Mouse (Mus musculus): ENCODE results near the gene Olfr859. TPM values are rescaled to one million over a fixed set of nuclear protein-coding genes. Genes with fewer than 3 reads are reported as not detected.
"Not testable (repeated sequence)": the region's sequence is repeated elsewhere in the genome, so short reads cannot be mapped to it uniquely, and the experiment has no call there.

Gene Olfr859
- total RNA-seq (2014; rRNA removed) (0.11 TPM in 1 of 2 replicates, not detected in the other), polyA plus RNA-seq (2015; fragmentation: Nextera tagmentation; extraction: Ambion mirVana) (not detected in 2 replicates)

GRCm38 (mm10) chr9:19804606-19805005 is at the start of gene Olfr859:
Olfr859 (plus strand) TSS chr9:19804906.
- H3K4me3 ChIP-seq (ENCODE audit: low read depth, low read length) = not testable (repeated sequence)

GRCm38 (mm10) chr9:19769136-19769535 is 35.6 kb upstream of the Olfr859 start:
- Histone ChIP-seq H3K27me3 (ENCODE audit: insufficient read depth, low read length) (no peaks in the 10 kb centered on the region), H3K4me3 (ENCODE audit: low read depth, low read length) (no peak overlapping the region), H3K27ac (ENCODE audit: low read depth, low read length) (no peak overlapping the region), H3K9ac (replicated peaks; ENCODE audit: low read length, poor library complexity, severe bottlenecking) (no peak overlapping the region), H3K36me3 (ENCODE audit: insufficient read depth, low read length) (no peaks in the 10 kb centered on the region), H3K4me1 (ENCODE audit: insufficient read depth, low read length) (no peaks in the 10 kb centered on the region), H3K9me3 (ENCODE audit: low read length) (peaks cover 39% of the 10 kb centered on the region; the same call in 1 of the 2 replicates), H3K4me2 (ENCODE audit: low read depth, low read length, poor library complexity, severe bottlenecking) (no peak overlapping the region)
- ATAC-seq (ENCODE audit: low FRiP score) (no peak), DNase-seq (ENCODE audit: low spot score) (no peak)
- WGBS = 85% methylated on average over 14 of the region's 14 CpGs
- TF ChIP-seq CTCF (IDR thresholded peaks at IDR 0.05) = no peak

More at GRCm38 (mm10) chr9:19804606-19805005, at the start of gene Olfr859:
- ATAC-seq (ENCODE audit: low FRiP score); H3K4me2 ChIP-seq (ENCODE audit: low read depth, low read length, poor library complexity, severe bottlenecking); H3K4me1 ChIP-seq (ENCODE audit: insufficient read depth, low read length); H3K9ac ChIP-seq (replicated peaks; ENCODE audit: low read length, poor library complexity, severe bottlenecking); DNase-seq (ENCODE audit: low spot score); H3K27ac ChIP-seq (ENCODE audit: low read depth, low read length); H3K36me3 ChIP-seq (ENCODE audit: insufficient read depth, low read length); H3K9me3 ChIP-seq (ENCODE audit: low read length); H3K27me3 ChIP-seq (ENCODE audit: insufficient read depth, low read length): not testable (repeated sequence)
- WGBS = 63% methylated on average over 1 of the region's 1 CpGs

GRCm38 (mm10) chr9:19769701-19770100 is 35.0 kb upstream of the Olfr859 start:
- DNase-seq (ENCODE audit: low spot score) = no peak
- no peak overlapping the region for H3K4me2 ChIP-seq (ENCODE audit: low read depth, low read length, poor library complexity, severe bottlenecking)
- no peak for ATAC-seq (ENCODE audit: low FRiP score)
- no peak overlapping the region for H3K4me3 ChIP-seq (ENCODE audit: low read depth, low read length)
- H3K27ac ChIP-seq (ENCODE audit: low read depth, low read length) = no peak overlapping the region
- WGBS = 94% methylated on average over 14 of the region's 14 CpGs
- peaks cover 37% of the 10 kb centered on the region; the same call in 1 of the 2 replicates for H3K9me3 ChIP-seq (ENCODE audit: low read length)
- TF ChIP-seq CTCF (IDR thresholded peaks at IDR 0.05) = no peak
- H3K9ac ChIP-seq (replicated peaks; ENCODE audit: low read length, poor library complexity, severe bottlenecking) = no peak overlapping the region
- H3K27me3 ChIP-seq (ENCODE audit: insufficient read depth, low read length) = no peaks in the 10 kb centered on the region
- H3K36me3 ChIP-seq (ENCODE audit: insufficient read depth, low read length) = no peaks in the 10 kb centered on the region
- H3K4me1 ChIP-seq (ENCODE audit: insufficient read depth, low read length) = no peaks in the 10 kb centered on the region

- no peaks in the 10 kb centered on the region for H3K4me1 ChIP-seq (ENCODE audit: insufficient read depth, low read length)
- H3K36me3 ChIP-seq (ENCODE audit: insufficient read depth, low read length) = no peaks in the 10 kb centered on the region
- no peak within 1 kb of the TSS for H3K27ac ChIP-seq (ENCODE audit: low read depth, low read length)
- peaks cover 1% of the 10 kb centered on the region; the same call in 1 of the 2 replicates for H3K9me3 ChIP-seq (ENCODE audit: low read length)
- H3K4me3 ChIP-seq (ENCODE audit: low read depth, low read length) = no peak within 1 kb of the TSS
- ATAC-seq (ENCODE audit: low FRiP score) (no peak), DNase-seq (ENCODE audit: low spot score) (no peak)
- no peak for TF ChIP-seq CTCF (IDR thresholded peaks at IDR 0.05)
- H3K9ac ChIP-seq (replicated peaks; ENCODE audit: low read length, poor library complexity, severe bottlenecking) = no peak within 1 kb of the TSS
- H3K4me2 ChIP-seq (ENCODE audit: low read depth, low read length, poor library complexity, severe bottlenecking) = no peak within 1 kb of the TSS
- no peaks in the 10 kb centered on the region for H3K27me3 ChIP-seq (ENCODE audit: insufficient read depth, low read length)
Observed at GRCm38 (mm10) chr9:19779983-19780382, 24.7 kb upstream of the Olfr859 start, which contains the start of gene Olfr58. Olfr58 (plus strand) TSS chr9:19780283.

GRCm38 (mm10) chr9:19803000-19803399 is 1.7 kb upstream of the Olfr859 start:
- H3K27me3 ChIP-seq (ENCODE audit: insufficient read depth, low read length) = no peaks in the 10 kb centered on the region
- TF ChIP-seq CTCF (IDR thresholded peaks at IDR 0.05) = no peak
- 77% methylated on average over 1 of the region's 1 CpGs for WGBS
- H3K9me3 ChIP-seq (ENCODE audit: low read length) = no peaks in the 10 kb centered on the region
- ATAC-seq (ENCODE audit: low FRiP score) (no peak), DNase-seq (ENCODE audit: low spot score) (no peak)
- no peak overlapping the region for H3K4me3 ChIP-seq (ENCODE audit: low read depth, low read length)
- no peak overlapping the region for H3K4me2 ChIP-seq (ENCODE audit: low read depth, low read length, poor library complexity, severe bottlenecking)
- no peak overlapping the region for H3K27ac ChIP-seq (ENCODE audit: low read depth, low read length)
- no peak overlapping the region for H3K9ac ChIP-seq (replicated peaks; ENCODE audit: low read length, poor library complexity, severe bottlenecking)
- H3K36me3 ChIP-seq (ENCODE audit: insufficient read depth, low read length) = no peaks in the 10 kb centered on the region
- H3K4me1 ChIP-seq (ENCODE audit: insufficient read depth, low read length) = no peaks in the 10 kb centered on the region

- peaks cover 7% of the 10 kb centered on the region; the same call in 1 of the 2 replicates for H3K9me3 ChIP-seq (ENCODE audit: low read length)
- H3K4me3 ChIP-seq (ENCODE audit: low read depth, low read length) = no peak within 1 kb of the TSS
- WGBS = 72% methylated on average over 1 of the region's 1 CpGs
- DNase-seq (ENCODE audit: low spot score) (no peak), ATAC-seq (ENCODE audit: low FRiP score) (no peak)
- H3K27ac ChIP-seq (ENCODE audit: low read depth, low read length) = no peak within 1 kb of the TSS
- TF ChIP-seq CTCF (IDR thresholded peaks at IDR 0.05) = no peak
- H3K36me3 ChIP-seq (ENCODE audit: insufficient read depth, low read length) = no peaks in the 10 kb centered on the region
- no peak within 1 kb of the TSS for H3K9ac ChIP-seq (replicated peaks; ENCODE audit: low read length, poor library complexity, severe bottlenecking)
- no peaks in the 10 kb centered on the region for H3K27me3 ChIP-seq (ENCODE audit: insufficient read depth, low read length)
- H3K4me1 ChIP-seq (ENCODE audit: insufficient read depth, low read length) = no peaks in the 10 kb centered on the region
- H3K4me2 ChIP-seq (ENCODE audit: low read depth, low read length, poor library complexity, severe bottlenecking) = no peak within 1 kb of the TSS
Observed at GRCm38 (mm10) chr9:19849647-19850046, 44.9 kb downstream of the Olfr859 start, which contains the start of gene Olfr860. Olfr860 (minus strand) TSS chr9:19849747.

Other genes starting within 250 kb of the Olfr859 start
- not detected in 2 replicates for gene Olfr854, start 237.5 kb upstream of the Olfr859 start, total RNA-seq (2014; rRNA removed)
- not detected in 2 replicates for gene Olfr854, start 237.5 kb upstream of the Olfr859 start, polyA plus RNA-seq (2015; fragmentation: Nextera tagmentation; extraction: Ambion mirVana)
- not detected in 2 replicates for gene Olfr855, start 222.3 kb upstream of the Olfr859 start, total RNA-seq (2014; rRNA removed)
- gene Olfr855, start 222.3 kb upstream of the Olfr859 start, polyA plus RNA-seq (2015; fragmentation: Nextera tagmentation; extraction: Ambion mirVana) = not detected in 2 replicates
- gene Zfp317, start 182.8 kb upstream of the Olfr859 start, total RNA-seq (2014; rRNA removed) = 40.3 and 54.4 TPM in 2 replicates
- gene Zfp317, start 182.8 kb upstream of the Olfr859 start, polyA plus RNA-seq (2015; fragmentation: Nextera tagmentation; extraction: Ambion mirVana) = 22.1 and 22.9 TPM in 2 replicates
- not detected in 2 replicates for gene Olfr857, start 95.5 kb upstream of the Olfr859 start, total RNA-seq (2014; rRNA removed)
- not detected in 2 replicates for gene Olfr857, start 95.5 kb upstream of the Olfr859 start, polyA plus RNA-seq (2015; fragmentation: Nextera tagmentation; extraction: Ambion mirVana)
- gene Olfr58, start 24.6 kb upstream of the Olfr859 start, total RNA-seq (2014; rRNA removed) = not detected in 2 replicates
- not detected in 2 replicates for gene Olfr58, start 24.6 kb upstream of the Olfr859 start, polyA plus RNA-seq (2015; fragmentation: Nextera tagmentation; extraction: Ambion mirVana)
- not detected in 2 replicates for gene Olfr860, start 44.8 kb downstream of the Olfr859 start, total RNA-seq (2014; rRNA removed)
- gene Olfr860, start 44.8 kb downstream of the Olfr859 start, polyA plus RNA-seq (2015; fragmentation: Nextera tagmentation; extraction: Ambion mirVana) = not detected in 2 replicates
- not detected in 2 replicates for gene Olfr862, start 83.1 kb downstream of the Olfr859 start, total RNA-seq (2014; rRNA removed)
- not detected in 2 replicates for gene Olfr862, start 83.1 kb downstream of the Olfr859 start, polyA plus RNA-seq (2015; fragmentation: Nextera tagmentation; extraction: Ambion mirVana)
- not detected in 2 replicates for gene Olfr77, start 112.0 kb downstream of the Olfr859 start, total RNA-seq (2014; rRNA removed)
- 0.15 and 0.16 TPM in 2 replicates for gene Olfr77, start 112.0 kb downstream of the Olfr859 start, polyA plus RNA-seq (2015; fragmentation: Nextera tagmentation; extraction: Ambion mirVana)
- gene Olfr866, start 223.1 kb downstream of the Olfr859 start, total RNA-seq (2014; rRNA removed) = not detected in 2 replicates
- not detected in 2 replicates for gene Olfr866, start 223.1 kb downstream of the Olfr859 start, polyA plus RNA-seq (2015; fragmentation: Nextera tagmentation; extraction: Ambion mirVana)

Measured in midbrain, postnatal 0 days (tissue).